Mouse (Mus musculus) stomach, embryonic 15.5 days (tissue): ENCODE measurements around the gene Fastkd5. TPM values are rescaled to one million over a fixed set of nuclear protein-coding genes. Genes with fewer than 3 reads are reported as not detected.

Source experiments
- ATAC-seq: fragments of 200-750 bp; cut with Nextera tagmentation; 2 replicates; pipeline ENCODE4 v1.8.0; 2017; ENCODE audit warnings: low read depth, moderate number of reproducible peaks, moderate TSS enrichment; ENCODE audit not compliant: insufficient read depth, low FRiP score
- H3K27ac ChIP-seq: fragments of 300-500 bp; sonication (generic); 2 replicates; pipeline ENCODE4 v1.5.1; 2015; ENCODE audit warnings: mild to moderate bottlenecking, inconsistent platforms
- H3K27me3 ChIP-seq: fragments of 300-500 bp; sonication (generic); replicated peaks from 2 replicates; pipeline ENCODE4 v1.6.1; 2015; ENCODE audit warnings: inconsistent platforms
- H3K36me3 ChIP-seq: fragments of 300-500 bp; sonication (generic); 2 replicates; pipeline ENCODE4 v1.6.1; 2015; ENCODE audit warnings: inconsistent platforms
- H3K4me1 ChIP-seq: fragments of 300-500 bp; sonication (generic); 2 replicates; pipeline ENCODE4 v1.6.1; 2015; ENCODE audit warnings: inconsistent platforms
- H3K4me2 ChIP-seq: fragments of 300-500 bp; sonication (generic); 2 replicates; pipeline ENCODE4 v1.6.1; 2015; ENCODE audit warnings: mild to moderate bottlenecking, inconsistent platforms
- H3K4me3 ChIP-seq: fragments of 300-500 bp; sonication (generic); replicated peaks from 2 replicates; pipeline ENCODE4 v1.5.1; 2015; ENCODE audit warnings: inconsistent platforms
- H3K9ac ChIP-seq: fragments of 300-500 bp; sonication (generic); 2 replicates; pipeline ENCODE4 v1.6.1; 2015; ENCODE audit warnings: inconsistent platforms
- H3K9me3 ChIP-seq: fragments of 300-500 bp; sonication (generic); 2 replicates; pipeline ENCODE4 v1.6.1; 2016; ENCODE audit warnings: inconsistent platforms
- WGBS: fragments of 180-500 bp; shearing (Covaris S2); methylation state at CpG from one replicate; pipeline ENCODE4 v1.1.7; 2015; 5-methylcytosine and 5-hydroxymethylcytosine counted together
- polyA plus RNA-seq: library from polyadenylated mRNA; unstranded; fragments of >200 nt; fragmentation: Nextera tagmentation; extraction: Ambion mirVana; gene quantifications from 2 replicates; pipeline ENCODE4 v1.2.1, GENCODE M21; 2015

Gene Fastkd5
- polyA plus RNA-seq, 1 experiment from 2014 or later: 13.6 TPM

GRCm38 (mm10) chr2:130574960-130575359 lies 54.9 kb downstream of the Fastkd5 start:
- H3K4me2 ChIP-seq: no peak overlapping the region
- H3K36me3 ChIP-seq: no peaks in the 10 kb centered on the region
- no peaks in the 10 kb centered on the region for H3K9me3 ChIP-seq
- H3K27ac ChIP-seq: no peak overlapping the region
- peaks cover 49% of the 10 kb centered on the region for H3K27me3 ChIP-seq
- no peak for ATAC-seq
- no peak overlapping the region for H3K4me3 ChIP-seq
- no peak overlapping the region for H3K9ac ChIP-seq
- WGBS: 76% methylated on average over 5 of the region's 5 CpGs
- H3K4me1 ChIP-seq: peaks cover 16% of the 10 kb centered on the region; the same call in 1 of the 2 replicates

- H3K27ac ChIP-seq: no peak overlapping the region
- no peak for ATAC-seq
- H3K9ac ChIP-seq: no peak overlapping the region
- H3K4me1 ChIP-seq: no peaks in the 10 kb centered on the region
- H3K4me2 ChIP-seq: no peak overlapping the region
- H3K27me3 ChIP-seq: peaks cover 1% of the 10 kb centered on the region; the same call in 1 of the 2 replicates
- no peak overlapping the region for H3K4me3 ChIP-seq
- H3K9me3 ChIP-seq: no peaks in the 10 kb centered on the region
- H3K36me3 ChIP-seq: 0 out of 2 replicates have a peak, but pooled peaks cover 3% of the 10 kb centered on the region
Measured at GRCm38 (mm10) chr2:130569926-130570325, 59.9 kb downstream of the Fastkd5 start.

- Histone ChIP-seq H3K9ac (no peak overlapping the region), H3K4me3 (no peak overlapping the region), H3K4me2 (no peak overlapping the region), H3K4me1 (peaks cover 7% of the 10 kb centered on the region; the same call in 1 of the 2 replicates), H3K27me3 (no peaks in the 10 kb centered on the region), H3K9me3 (no peaks in the 10 kb centered on the region), H3K27ac (no peak overlapping the region), H3K36me3 (0 out of 2 replicates have a peak, but pooled peaks cover 3% of the 10 kb centered on the region)
- WGBS: 73% methylated on average over 4 of the region's 4 CpGs
- no peak for ATAC-seq
Measured at GRCm38 (mm10) chr2:130568921-130569320, 60.9 kb downstream of the Fastkd5 start.

DNA sequence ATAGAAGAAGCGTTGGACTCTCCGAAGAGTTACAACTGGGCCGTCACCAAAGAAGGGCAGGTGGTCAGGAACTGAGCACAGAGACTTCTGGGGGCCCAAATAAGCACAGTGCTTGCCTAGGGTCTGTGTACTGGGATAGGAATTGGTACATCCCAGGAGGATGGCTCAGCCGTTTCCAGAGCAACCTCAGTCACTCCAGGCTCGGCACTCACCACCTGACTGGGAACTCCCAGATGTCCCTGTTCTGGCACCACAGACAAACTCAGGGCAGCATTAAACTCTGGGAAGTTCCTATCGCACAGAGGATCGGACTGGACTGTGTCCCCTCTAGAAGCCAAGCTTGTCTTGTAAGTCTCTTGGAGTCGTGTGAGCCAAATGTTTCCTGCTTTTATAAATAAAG lies 64.8 kb downstream of the Fastkd5 start:
- Histone ChIP-seq H3K9ac (no peak overlapping the region), H3K36me3 (0 out of 2 replicates have a peak, but pooled peaks cover 3% of the 10 kb centered on the region), H3K9me3 (no peaks in the 10 kb centered on the region), H3K4me1 (peaks cover 13% of the 10 kb centered on the region), H3K4me2 (peak overlapping the region; percentile 77), H3K27me3 (no peaks in the 10 kb centered on the region), H3K27ac (no peak overlapping the region), H3K4me3 (peak overlapping the region; percentile 99)
- no peak for ATAC-seq
- 84% methylated on average over 8 of the region's 8 CpGs for WGBS

GRCm38 (mm10) chr2:130564063-130564462 lies 65.8 kb downstream of the Fastkd5 start:
- Histone ChIP-seq H3K27me3 (no peaks in the 10 kb centered on the region), H3K4me2 (peak overlapping the region; percentile 77), H3K27ac (no peak overlapping the region), H3K36me3 (0 out of 2 replicates have a peak, but pooled peaks cover 3% of the 10 kb centered on the region), H3K9ac (peak overlapping the region; percentile 94), H3K4me1 (peaks cover 13% of the 10 kb centered on the region), H3K4me3 (peak overlapping the region; percentile 99), H3K9me3 (no peaks in the 10 kb centered on the region)
- WGBS: under 1% methylated on average over 23 of the region's 23 CpGs
- 0 out of 2 replicates have a peak, but pooled peaks have one; percentile 8 for ATAC-seq

Other genes with a start within 250 kb of the Fastkd5 start
- gene Cpxm1, start 232.5 kb downstream of the Fastkd5 start, polyA plus RNA-seq: 46.4 and 47.5 TPM in 2 replicates
- gene Gm28372, start 224.8 kb downstream of the Fastkd5 start, polyA plus RNA-seq: 0.14 TPM in 1 of 2 replicates, not detected in the other
- gene 1700020A23Rik, start 224.8 kb downstream of the Fastkd5 start, polyA plus RNA-seq: not detected in 2 replicates
- gene Tmem239, start 223.5 kb downstream of the Fastkd5 start, polyA plus RNA-seq: 0.10 TPM in 1 of 2 replicates, not detected in the other
- gene Vps16, start 205.7 kb downstream of the Fastkd5 start, polyA plus RNA-seq: 78.8 and 88.6 TPM in 2 replicates
- gene Pced1a, start 205.3 kb downstream of the Fastkd5 start, polyA plus RNA-seq: 11.1 and 14.0 TPM in 2 replicates
- 85.2 and 88.2 TPM in 2 replicates for gene Ptpra, start 179.7 kb downstream of the Fastkd5 start, polyA plus RNA-seq
- 80.8 and 87.4 TPM in 2 replicates for gene Mrps26, start 66.3 kb downstream of the Fastkd5 start, polyA plus RNA-seq
- not detected in 2 replicates for gene Oxt, start 53.9 kb downstream of the Fastkd5 start, polyA plus RNA-seq
- not detected in 2 replicates for gene Avp, start 47.5 kb downstream of the Fastkd5 start, polyA plus RNA-seq
- 10.4 and 11.4 TPM in 2 replicates for gene Ubox5, start within 50 bp of the Fastkd5 start, polyA plus RNA-seq
- 9.9 and 11.9 TPM in 2 replicates for gene Lzts3, start 12.8 kb upstream of the Fastkd5 start, polyA plus RNA-seq
- gene Ddrgk1, start 34.6 kb upstream of the Fastkd5 start, polyA plus RNA-seq: 70.3 and 71.6 TPM in 2 replicates
- 76.6 and 89.1 TPM in 2 replicates for gene Itpa, start 37.6 kb upstream of the Fastkd5 start, polyA plus RNA-seq
- 0.52 and 0.58 TPM in 2 replicates for gene Slc4a11, start 67.5 kb upstream of the Fastkd5 start, polyA plus RNA-seq